Mouse (Mus musculus): Measurements from ENCODE around the gene Iqch. TPM values are rescaled to one million over a fixed set of nuclear protein-coding genes. Genes with fewer than 3 reads are reported as not detected.

Gene Iqch
- polyA plus RNA-seq, 1 experiment from 2014 or later, result 0.04 TPM

DNA sequence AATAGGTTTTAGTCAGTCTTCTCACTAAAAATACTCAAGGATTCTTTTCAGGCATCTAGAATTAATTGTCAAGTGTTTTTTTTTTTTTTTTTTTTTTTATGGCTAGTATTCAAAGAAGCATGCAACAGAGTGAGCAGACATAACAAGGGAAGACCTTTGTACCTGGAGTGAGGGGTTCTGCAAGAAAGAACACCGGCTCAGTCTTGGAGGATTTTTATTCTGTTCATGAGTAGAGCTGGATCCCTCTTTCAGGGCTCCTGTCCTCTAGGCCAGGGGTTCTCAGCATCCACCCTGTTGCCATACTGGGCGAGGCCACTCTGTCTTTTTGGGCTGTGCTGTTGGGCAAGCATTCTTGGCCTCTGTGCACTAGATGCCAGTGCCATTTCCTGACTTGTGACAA lies 7.5 kb upstream of the Iqch start:
- no peak overlapping the region for H3K4me2 ChIP-seq

DNA sequence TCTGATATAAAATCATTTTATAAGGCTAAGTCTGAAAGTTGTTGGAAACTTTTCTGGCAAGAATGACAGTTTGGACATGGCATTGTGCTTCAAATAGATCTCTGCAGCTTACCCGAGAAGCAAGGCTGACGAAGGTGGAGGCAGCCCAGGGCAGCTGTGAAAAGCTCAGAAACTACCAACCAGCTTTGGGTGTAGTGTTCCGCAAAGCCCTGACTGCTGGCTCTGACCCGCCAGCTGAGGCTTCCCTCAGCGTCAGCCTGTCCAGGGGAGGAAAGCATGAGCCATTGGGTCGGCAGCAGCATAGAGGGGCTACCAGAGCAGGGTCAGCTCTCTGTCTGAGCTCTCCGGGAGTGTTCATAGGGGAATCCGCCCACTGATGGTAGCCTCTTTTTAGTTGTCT lies 7.0 kb upstream of the Iqch start:
- Histone ChIP-seq H3K27ac (no peak overlapping the region), H3K4me2 (no peak overlapping the region), H3K4me3 (no peak overlapping the region), H3K27me3 (replicated peaks) (no peaks in the 10 kb centered on the region), H3K9me3 (no peaks in the 10 kb centered on the region), H3K9ac (no peak overlapping the region), H3K36me3 (replicated peaks) (no peaks in the 10 kb centered on the region), H3K4me1 (peaks cover 22% of the 10 kb centered on the region)
- no peak for ATAC-seq (replicated peaks)
- WGBS, result 65% methylated on average over 8 of the region's 8 CpGs

More for the DNA sequence above, 7.5 kb upstream of the Iqch start:
- Histone ChIP-seq H3K36me3 (replicated peaks) (no peaks in the 10 kb centered on the region), H3K27ac (no peak overlapping the region), H3K9me3 (no peaks in the 10 kb centered on the region), H3K4me1 (peaks cover 19% of the 10 kb centered on the region), H3K27me3 (replicated peaks) (no peaks in the 10 kb centered on the region), H3K9ac (no peak overlapping the region), H3K4me3 (no peak overlapping the region)
- no peak for ATAC-seq (replicated peaks)
- WGBS, result 94% methylated on average over 2 of the region's 2 CpGs

DNA sequence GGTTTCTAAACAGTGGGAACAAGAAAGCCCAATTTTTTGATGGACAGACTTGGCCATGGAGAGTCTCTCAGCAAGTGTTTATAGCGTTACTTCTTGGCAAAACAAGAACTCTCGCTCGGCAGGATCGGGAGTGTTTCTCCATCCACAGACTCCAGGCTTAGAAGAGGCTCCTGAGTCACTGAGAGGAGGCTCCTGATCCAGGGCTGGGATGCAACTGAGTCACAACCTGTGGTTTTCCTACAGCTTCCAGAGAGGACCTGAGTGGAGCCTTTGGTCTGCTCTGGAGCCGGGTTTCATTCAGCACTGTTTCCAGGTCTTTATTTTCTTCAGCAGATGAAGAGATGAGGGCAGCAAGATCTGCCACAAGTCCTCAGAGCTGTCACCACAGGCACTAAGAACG lies 5.7 kb upstream of the Iqch start:
- Histone ChIP-seq H3K9me3 (no peaks in the 10 kb centered on the region), H3K27me3 (replicated peaks) (no peaks in the 10 kb centered on the region), H3K36me3 (replicated peaks) (no peaks in the 10 kb centered on the region), H3K4me1 (peaks cover 30% of the 10 kb centered on the region), H3K27ac (no peak overlapping the region), H3K4me2 (no peak overlapping the region), H3K4me3 (no peak overlapping the region), H3K9ac (no peak overlapping the region)
- WGBS, result 69% methylated on average over 6 of the region's 6 CpGs
- ATAC-seq (replicated peaks), result no peak

DNA sequence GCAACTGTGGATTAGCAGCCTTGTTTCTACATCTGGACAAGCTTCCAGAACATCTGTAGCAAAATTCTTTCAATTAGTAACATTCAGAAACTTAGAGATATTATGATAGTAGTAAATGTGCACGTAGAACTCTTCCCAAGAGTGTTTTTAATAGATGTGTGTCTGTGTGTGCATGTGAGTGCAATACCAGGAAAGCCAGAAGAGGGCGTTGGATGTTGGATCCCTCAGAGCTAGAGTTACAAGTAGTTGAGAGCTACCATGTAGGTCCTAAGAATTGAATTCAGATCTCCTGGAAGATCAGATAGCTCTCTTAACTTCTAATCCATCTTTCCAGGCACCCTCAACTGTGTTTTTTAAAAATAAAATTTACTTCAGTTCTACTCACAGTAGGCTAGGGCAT lies 4.3 kb upstream of the Iqch start:
- no peak overlapping the region for H3K27ac ChIP-seq
- no peak for ATAC-seq (replicated peaks)
- peaks cover 24% of the 10 kb centered on the region for H3K4me1 ChIP-seq
- H3K9ac ChIP-seq, result no peak overlapping the region
- no peak overlapping the region for H3K4me3 ChIP-seq
- 78% methylated on average over 2 of the region's 2 CpGs for WGBS
- no peak overlapping the region for H3K4me2 ChIP-seq
- H3K36me3 ChIP-seq (replicated peaks), result no peaks in the 10 kb centered on the region
- no peaks in the 10 kb centered on the region for H3K9me3 ChIP-seq
- H3K27me3 ChIP-seq (replicated peaks), result no peaks in the 10 kb centered on the region

- Histone ChIP-seq H3K4me1 (peaks cover 16% of the 10 kb centered on the region), H3K9ac (no peak overlapping the region), H3K9me3 (no peaks in the 10 kb centered on the region), H3K4me2 (peak overlapping the region; percentile 67), H3K27ac (no peak overlapping the region), H3K27me3 (replicated peaks) (no peaks in the 10 kb centered on the region), H3K4me3 (peak overlapping the region; percentile 89; the same call in 1 of the 2 replicates), H3K36me3 (replicated peaks) (no peaks in the 10 kb centered on the region)
- ATAC-seq (replicated peaks), result no peak
- WGBS, result 53% methylated on average over 6 of the region's 6 CpGs
Observed at GRCm38 (mm10) chr9:63603849-63604248, 1.6 kb upstream of the Iqch start.

GRCm38 (mm10) chr9:63596660-63597059 lies 5.6 kb downstream of the Iqch start:
- WGBS, result 84% methylated on average over 9 of the region's 9 CpGs
- Histone ChIP-seq H3K9ac (no peak overlapping the region), H3K36me3 (replicated peaks) (no peaks in the 10 kb centered on the region), H3K27ac (no peak overlapping the region), H3K9me3 (no peaks in the 10 kb centered on the region), H3K4me1 (no peaks in the 10 kb centered on the region), H3K27me3 (replicated peaks) (no peaks in the 10 kb centered on the region), H3K4me2 (no peak overlapping the region), H3K4me3 (no peak overlapping the region)
- ATAC-seq (replicated peaks), result no peak

DNA sequence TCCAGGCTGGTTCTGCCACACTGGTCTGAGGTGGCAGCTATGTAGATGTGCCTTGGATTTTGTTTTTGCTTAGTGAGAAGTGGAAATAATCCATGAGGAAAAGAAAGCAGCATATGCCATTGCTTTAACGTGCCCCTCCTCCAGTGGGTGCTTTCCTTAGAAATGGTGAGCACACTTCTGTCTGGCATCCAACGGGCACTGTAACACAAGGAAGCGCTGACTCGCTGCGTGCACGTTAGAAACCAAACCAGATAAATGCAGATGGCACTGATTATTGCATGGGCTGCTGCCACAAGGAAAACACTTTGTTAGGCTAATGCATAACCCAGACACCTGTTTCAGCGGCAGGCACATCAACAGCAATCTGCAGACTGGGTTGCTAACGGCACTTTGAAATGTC lies 6.6 kb downstream of the Iqch start:
- no peak overlapping the region for H3K4me3 ChIP-seq
- 88% methylated on average over 8 of the region's 8 CpGs for WGBS

GRCm38 (mm10) chr9:63595032-63595431 lies 7.3 kb downstream of the Iqch start:
- Histone ChIP-seq H3K27me3 (replicated peaks) (no peaks in the 10 kb centered on the region), H3K27ac (no peak overlapping the region), H3K9me3 (no peaks in the 10 kb centered on the region), H3K9ac (no peak overlapping the region), H3K4me1 (no peaks in the 10 kb centered on the region), H3K4me3 (no peak overlapping the region), H3K4me2 (no peak overlapping the region), H3K36me3 (replicated peaks) (no peaks in the 10 kb centered on the region)
- ATAC-seq (replicated peaks), result no peak
- 100% methylated on average over 1 of the region's 1 CpGs for WGBS

More for the DNA sequence above, 6.6 kb downstream of the Iqch start:
- no peaks in the 10 kb centered on the region for H3K9me3 ChIP-seq
- ATAC-seq (replicated peaks), result no peak
- no peak overlapping the region for H3K27ac ChIP-seq
- H3K4me1 ChIP-seq, result no peaks in the 10 kb centered on the region
- no peaks in the 10 kb centered on the region for H3K27me3 ChIP-seq (replicated peaks)
- no peaks in the 10 kb centered on the region for H3K36me3 ChIP-seq (replicated peaks)
- no peak overlapping the region for H3K4me2 ChIP-seq
- H3K9ac ChIP-seq, result no peak overlapping the region

- Histone ChIP-seq H3K4me3 (no peak overlapping the region), H3K27me3 (replicated peaks) (no peaks in the 10 kb centered on the region), H3K9ac (no peak overlapping the region), H3K9me3 (no peaks in the 10 kb centered on the region), H3K4me2 (no peak overlapping the region), H3K27ac (no peak overlapping the region), H3K4me1 (no peaks in the 10 kb centered on the region), H3K36me3 (replicated peaks) (no peaks in the 10 kb centered on the region)
- WGBS, result 88% methylated on average over 8 of the region's 8 CpGs
- no peak for ATAC-seq (replicated peaks)
Observed at GRCm38 (mm10) chr9:63591661-63592256, 10.5 kb downstream of the Iqch start.

GRCm38 (mm10) chr9:63590592-63590991 lies 11.7 kb downstream of the Iqch start:
- no peak overlapping the region for H3K9ac ChIP-seq

DNA sequence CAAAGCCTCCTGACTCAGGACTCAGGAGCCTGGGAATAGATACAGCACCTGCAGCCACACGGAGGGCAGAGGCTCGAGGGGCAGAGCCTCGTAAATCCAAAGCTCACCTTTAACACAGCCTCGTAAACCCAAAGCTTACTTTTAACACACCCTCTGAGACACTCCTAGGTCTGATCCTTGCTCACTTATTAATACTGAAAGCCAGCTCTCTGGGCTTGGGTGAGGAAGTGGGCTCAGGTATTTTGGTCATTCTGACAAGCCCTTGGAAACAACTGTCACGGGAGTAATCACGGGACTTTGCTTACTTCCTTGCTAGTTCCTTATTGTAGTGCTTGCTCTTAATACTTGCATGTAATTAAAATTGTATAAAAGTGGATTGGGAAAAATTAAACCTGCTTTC lies 13.1 kb downstream of the Iqch start:
- Histone ChIP-seq H3K36me3 (replicated peaks) (no peaks in the 10 kb centered on the region), H3K4me3 (no peak overlapping the region), H3K9ac (no peak overlapping the region), H3K9me3 (no peaks in the 10 kb centered on the region), H3K27ac (no peak overlapping the region), H3K4me1 (no peaks in the 10 kb centered on the region), H3K4me2 (no peak overlapping the region), H3K27me3 (replicated peaks) (no peaks in the 10 kb centered on the region)
- no peak for ATAC-seq (replicated peaks)
- WGBS, result 73% methylated on average over 6 of the region's 6 CpGs

More at GRCm38 (mm10) chr9:63590592-63590991, 11.7 kb downstream of the Iqch start:
- 93% methylated on average over 4 of the region's 4 CpGs for WGBS
- no peaks in the 10 kb centered on the region for H3K4me1 ChIP-seq
- H3K36me3 ChIP-seq (replicated peaks), result no peaks in the 10 kb centered on the region
- H3K27ac ChIP-seq, result no peak overlapping the region
- no peak overlapping the region for H3K4me3 ChIP-seq
- H3K9me3 ChIP-seq, result no peaks in the 10 kb centered on the region
- ATAC-seq (replicated peaks), result no peak
- H3K4me2 ChIP-seq, result no peak overlapping the region
- no peaks in the 10 kb centered on the region for H3K27me3 ChIP-seq (replicated peaks)

DNA sequence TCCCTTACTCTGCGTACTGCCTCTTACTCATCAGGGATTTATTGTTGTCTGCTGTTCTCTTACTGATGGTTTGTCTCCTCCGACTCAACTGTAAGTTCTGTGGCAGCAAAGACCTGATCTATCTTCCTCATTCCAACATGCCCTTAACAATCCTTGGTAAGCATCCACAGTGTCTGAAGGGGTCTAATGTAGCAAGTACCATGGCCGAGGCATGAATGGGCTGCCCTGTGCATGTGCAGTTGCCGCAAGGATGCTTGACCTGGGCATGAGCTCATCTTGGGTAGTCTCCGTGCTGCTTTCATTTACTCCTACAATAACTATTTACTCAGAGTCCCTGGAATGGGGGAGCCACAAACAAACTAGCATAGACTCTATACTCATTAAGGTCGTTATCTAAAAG lies 17.0 kb downstream of the Iqch start:
- no peaks in the 10 kb centered on the region for H3K36me3 ChIP-seq (replicated peaks)
- no peaks in the 10 kb centered on the region for H3K9me3 ChIP-seq
- no peak overlapping the region for H3K9ac ChIP-seq
- no peak overlapping the region for H3K4me2 ChIP-seq
- H3K4me3 ChIP-seq, result no peak overlapping the region
- no peaks in the 10 kb centered on the region for H3K4me1 ChIP-seq
- H3K27me3 ChIP-seq (replicated peaks), result no peaks in the 10 kb centered on the region
- ATAC-seq (replicated peaks), result no peak
- WGBS, result 93% methylated on average over 6 of the region's 6 CpGs
- no peak overlapping the region for H3K27ac ChIP-seq

DNA sequence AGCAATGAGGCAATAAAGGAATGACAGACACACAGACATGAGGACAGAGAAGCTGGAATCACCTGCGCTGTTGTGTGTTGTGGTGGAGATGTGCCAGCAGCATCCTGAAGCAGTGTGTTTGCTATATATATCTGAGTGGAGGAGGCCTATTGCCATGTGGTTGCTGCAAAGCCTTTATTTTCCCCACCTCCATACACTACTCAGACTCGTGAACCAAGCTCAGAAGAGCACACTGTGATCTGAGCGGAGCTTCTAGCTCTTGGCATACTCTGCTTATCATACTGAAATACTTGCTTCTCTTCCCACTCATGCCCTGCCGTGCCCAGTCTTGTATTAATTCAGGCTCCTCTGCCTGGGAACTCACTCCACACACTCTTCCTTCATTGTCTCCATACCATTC lies 20.5 kb downstream of the Iqch start:
- Histone ChIP-seq H3K36me3 (replicated peaks) (no peaks in the 10 kb centered on the region), H3K4me3 (no peak overlapping the region), H3K27ac (no peak overlapping the region), H3K4me1 (no peaks in the 10 kb centered on the region), H3K27me3 (replicated peaks) (no peaks in the 10 kb centered on the region), H3K9me3 (no peaks in the 10 kb centered on the region), H3K4me2 (no peak overlapping the region), H3K9ac (no peak overlapping the region)
- ATAC-seq (replicated peaks), result no peak
- 89% methylated on average over 4 of the region's 4 CpGs for WGBS

All from midbrain, embryonic 15.5 days (tissue).